Mouse (Mus musculus) liver, embryonic 16.5 days (tissue): Measurements from ENCODE around the gene Dmac2. TPM values are rescaled to one million over a fixed set of nuclear protein-coding genes. Genes with fewer than 3 reads are reported as not detected.

Experiments
- ATAC-seq: fragments of 200-750 bp; cut with Nextera tagmentation; 2 replicates; pipeline ENCODE4 v1.8.0; 2017; ENCODE audit warnings: low read depth, mild to moderate bottlenecking, moderate number of reproducible peaks, moderate library complexity
- H3K27ac ChIP-seq: fragments of 300-500 bp; sonication (generic); 2 replicates; pipeline ENCODE4 v1.5.1; 2014; ENCODE audit warnings: mild to moderate bottlenecking, low read length
- H3K27me3 ChIP-seq: fragments of 300-500 bp; sonication (generic); 2 replicates; pipeline ENCODE4 v1.6.1; 2014; ENCODE audit warnings: low read depth, low read length, mixed read lengths; ENCODE audit not compliant: control insufficient read depth, insufficient read depth
- H3K36me3 ChIP-seq: fragments of 300-500 bp; sonication (generic); 2 replicates; pipeline ENCODE4 v1.6.1; 2014; ENCODE audit warnings: mild to moderate bottlenecking; ENCODE audit not compliant: control insufficient read depth, insufficient read depth
- H3K4me1 ChIP-seq: fragments of 300-500 bp; sonication (generic); 2 replicates; pipeline ENCODE4 v1.6.1; 2014; ENCODE audit warnings: low read depth, low read length, mixed read lengths; ENCODE audit not compliant: control insufficient read depth
- H3K4me2 ChIP-seq: fragments of 300-500 bp; sonication (generic); 2 replicates; pipeline ENCODE4 v1.6.1; 2014; ENCODE audit warnings: low read depth, low read length, mixed read lengths
- H3K4me3 ChIP-seq: fragments of 300-500 bp; sonication (generic); 2 replicates; pipeline ENCODE4 v1.5.1; 2014; ENCODE audit warnings: low read depth, mild to moderate bottlenecking, low read length
- H3K9ac ChIP-seq: fragments of 300-500 bp; sonication (generic); 2 replicates; pipeline ENCODE4 v1.6.1; 2014; ENCODE audit warnings: low read depth, low read length
- H3K9me3 ChIP-seq: fragments of 300-500 bp; sonication (generic); replicated peaks from 2 replicates; pipeline ENCODE4 v1.6.1; 2016; ENCODE audit warnings: low read length; ENCODE audit not compliant: control insufficient read depth
- WGBS: fragments of 180-500 bp; shearing (Covaris S2); extraction: QIAGEN DNeasy Blood & Tissue Kit; methylation state at CpG from one replicate; pipeline ENCODE4 v1.1.7; 2014; ENCODE audit not compliant: insufficient replicate concordance; 5-methylcytosine and 5-hydroxymethylcytosine counted together
- polyA plus RNA-seq: library from polyadenylated mRNA; unstranded; fragments of >200 nt; fragmentation: Nextera tagmentation; extraction: Ambion mirVana; gene quantifications from 2 replicates; pipeline ENCODE4 v1.2.1, GENCODE M21; 2015

The Dmac2 gene
- polyA plus RNA-seq, 1 experiment from 2014 or later, result 8.9 TPM

- 69% methylated on average over 4 of the region's 4 CpGs for WGBS
These were observed 20.5 kb downstream of the Dmac2 start for GRCm38 (mm10) chr7:25639754-25640153.

GRCm38 (mm10) chr7:25644136-25644535, 24.9 kb downstream of the Dmac2 start:
- H3K4me1 ChIP-seq, result no peaks in the 10 kb centered on the region
- H3K4me2 ChIP-seq, result no peak overlapping the region
- no peak overlapping the region for H3K4me3 ChIP-seq
- 45% methylated on average over 10 of the region's 10 CpGs for WGBS
- no peak overlapping the region for H3K27ac ChIP-seq
- H3K9ac ChIP-seq, result no peak overlapping the region
- no peaks in the 10 kb centered on the region; the same call in 1 of the 2 replicates for H3K36me3 ChIP-seq
- no peaks in the 10 kb centered on the region for H3K9me3 ChIP-seq
- no peak for ATAC-seq
- H3K27me3 ChIP-seq, result no peaks in the 10 kb centered on the region

More at GRCm38 (mm10) chr7:25639754-25640153, 20.5 kb downstream of the Dmac2 start:
- H3K36me3 ChIP-seq, result no peaks in the 10 kb centered on the region; the same call in 1 of the 2 replicates
- no peak overlapping the region for H3K4me3 ChIP-seq
- no peak overlapping the region for H3K4me2 ChIP-seq
- H3K9me3 ChIP-seq, result no peaks in the 10 kb centered on the region
- H3K27me3 ChIP-seq, result no peaks in the 10 kb centered on the region
- H3K27ac ChIP-seq, result no peak overlapping the region
- H3K4me1 ChIP-seq, result no peaks in the 10 kb centered on the region
- no peak overlapping the region for H3K9ac ChIP-seq
- ATAC-seq, result no peak

- Histone ChIP-seq H3K27ac (no peak overlapping the region), H3K36me3 (no peaks in the 10 kb centered on the region; the same call in 1 of the 2 replicates), H3K4me3 (no peak overlapping the region), H3K4me2 (no peak overlapping the region), H3K4me1 (peaks cover 4% of the 10 kb centered on the region), H3K27me3 (no peaks in the 10 kb centered on the region), H3K9ac (no peak overlapping the region), H3K9me3 (no peaks in the 10 kb centered on the region)
- WGBS, result 31% methylated on average over 4 of the region's 4 CpGs
- ATAC-seq, result no peak
These were observed 25.4 kb downstream of the Dmac2 start for GRCm38 (mm10) chr7:25644631-25645030.

- no peak overlapping the region for H3K4me2 ChIP-seq
- H3K27ac ChIP-seq, result no peak overlapping the region
- no peaks in the 10 kb centered on the region for H3K9me3 ChIP-seq
- no peaks in the 10 kb centered on the region for H3K27me3 ChIP-seq
- H3K4me1 ChIP-seq, result peaks cover 7% of the 10 kb centered on the region
- no peaks in the 10 kb centered on the region; the same call in 1 of the 2 replicates for H3K36me3 ChIP-seq
- WGBS, result 42% methylated on average over 14 of the region's 14 CpGs
- no peak for ATAC-seq
- no peak overlapping the region for H3K4me3 ChIP-seq
- no peak overlapping the region for H3K9ac ChIP-seq
These were observed 25.9 kb downstream of the Dmac2 start for GRCm38 (mm10) chr7:25645074-25645473.

- 32% methylated on average over 5 of the region's 5 CpGs for WGBS
These were observed 28.4 kb downstream of the Dmac2 start for GRCm38 (mm10) chr7:25647574-25648123.

GRCm38 (mm10) chr7:25649839-25650238, 30.6 kb downstream of the Dmac2 start:
- 14% methylated on average over 5 of the region's 5 CpGs for WGBS
- no peaks in the 10 kb centered on the region for H3K27me3 ChIP-seq

More at GRCm38 (mm10) chr7:25647574-25648123, 28.4 kb downstream of the Dmac2 start:
- peaks cover 10% of the 10 kb centered on the region for H3K4me1 ChIP-seq
- H3K36me3 ChIP-seq, result no peaks in the 10 kb centered on the region
- no peak overlapping the region for H3K27ac ChIP-seq
- no peak overlapping the region for H3K9ac ChIP-seq
- no peak overlapping the region for H3K4me3 ChIP-seq
- no peaks in the 10 kb centered on the region for H3K9me3 ChIP-seq
- H3K4me2 ChIP-seq, result no peak overlapping the region
- no peak; the same call in 1 of the 2 replicates for ATAC-seq
- H3K27me3 ChIP-seq, result no peaks in the 10 kb centered on the region

GRCm38 (mm10) chr7:25651281-25651680, 32.1 kb downstream of the Dmac2 start:
- no peaks in the 10 kb centered on the region for H3K27me3 ChIP-seq
- peak overlapping the region; percentile 19; the same call in 1 of the 2 replicates for H3K4me2 ChIP-seq
- 17% methylated on average over 8 of the region's 8 CpGs for WGBS
- H3K36me3 ChIP-seq, result no peaks in the 10 kb centered on the region
- peak; percentile 31 for ATAC-seq
- H3K4me3 ChIP-seq, result no peak overlapping the region
- no peaks in the 10 kb centered on the region for H3K9me3 ChIP-seq
- H3K4me1 ChIP-seq, result peaks cover 12% of the 10 kb centered on the region
- H3K27ac ChIP-seq, result no peak overlapping the region
- no peak overlapping the region for H3K9ac ChIP-seq

More at GRCm38 (mm10) chr7:25649839-25650238, 30.6 kb downstream of the Dmac2 start:
- no peak overlapping the region for H3K9ac ChIP-seq
- H3K9me3 ChIP-seq, result no peaks in the 10 kb centered on the region
- no peaks in the 10 kb centered on the region for H3K36me3 ChIP-seq
- H3K4me2 ChIP-seq, result no peak overlapping the region
- ATAC-seq, result no peak
- peaks cover 10% of the 10 kb centered on the region for H3K4me1 ChIP-seq
- H3K27ac ChIP-seq, result peak overlapping the region; percentile 60
- no peak overlapping the region for H3K4me3 ChIP-seq

- ATAC-seq, result no peak
- Histone ChIP-seq H3K4me1 (peaks cover 17% of the 10 kb centered on the region), H3K9me3 (no peaks in the 10 kb centered on the region), H3K4me3 (no peak overlapping the region), H3K36me3 (no peaks in the 10 kb centered on the region), H3K4me2 (peak overlapping the region; percentile 11; the same call in 1 of the 2 replicates), H3K27me3 (no peaks in the 10 kb centered on the region), H3K9ac (no peak overlapping the region), H3K27ac (no peak overlapping the region)
- WGBS, result 24% methylated on average over 12 of the region's 12 CpGs
These were observed 33.1 kb downstream of the Dmac2 start for GRCm38 (mm10) chr7:25652244-25652759.
